ENCODE assay signal across 11 mouse cellular contexts in genomic region chr2:33878437-33878836, GRCm38 (mm10). TPM values are rescaled to one million over a fixed set of nuclear protein-coding genes. Genes with fewer than 3 reads are reported as not detected.
DNase-seq lines count a peak whose midpoint lies in the region; ATAC-seq and TF ChIP-seq lines count a peak whose summit lies in the region.
"Had no signal": no experiment of that assay in that cellular context is flagged by ENCODE, and none has a peak within 500 bp of the region (broad histone marks: within the 10 kb centered on the region; RNA-seq: fewer than 3 reads in every experiment).

No protein-coding gene starts in this region.

- no peak overlapping the region for H3K4me2 ChIP-seq in lung, embryonic 14.5 days
- no peak overlapping the region for H3K4me2 ChIP-seq in lung, postnatal 0 days (replicated peaks; ENCODE audit: low read depth, low read length)
- H3K4me2 ChIP-seq in embryonic facial prominence, embryonic 15.5 days (replicated peaks) = no peak overlapping the region
- H3K4me2 ChIP-seq in limb, embryonic 11.5 days (ENCODE audit: low read depth, severe bottlenecking) = no peak overlapping the region

- peak overlapping the region; percentile 58; the same call in 1 of the 2 replicates for H3K27ac ChIP-seq in lung, embryonic 14.5 days (ENCODE audit: low read depth)
- H3K27ac ChIP-seq in lung, postnatal 0 days (ENCODE audit: low read length) = no peak overlapping the region
- 0 out of 2 replicates have a peak overlapping the region, but pooled peaks have one; percentile 34 for H3K27ac ChIP-seq in embryonic facial prominence, embryonic 15.5 days (replicated peaks)
- no peak overlapping the region for H3K27ac ChIP-seq in limb, embryonic 11.5 days (replicated peaks; ENCODE audit: low read depth, low read length)
- H3K27ac ChIP-seq: heart, adult 2 months had no signal

- H3K36me3 ChIP-seq in lung, embryonic 14.5 days (ENCODE audit: insufficient read depth) = peaks cover 8% of the 10 kb centered on the region; the same call in 1 of the 2 replicates
- H3K36me3 ChIP-seq in lung, postnatal 0 days (ENCODE audit: insufficient read depth, low read length) = no peaks in the 10 kb centered on the region
- peaks cover 11% of the 10 kb centered on the region for H3K36me3 ChIP-seq in embryonic facial prominence, embryonic 15.5 days
- no peaks in the 10 kb centered on the region; the same call in none of the 2 replicates for H3K36me3 ChIP-seq in limb, embryonic 11.5 days (ENCODE audit: control insufficient read depth, insufficient read depth, low read length)

- no peaks in the 10 kb centered on the region for H3K27me3 ChIP-seq in lung, embryonic 14.5 days (ENCODE audit: insufficient read depth, low read length)
- H3K27me3 ChIP-seq in lung, postnatal 0 days (replicated peaks; ENCODE audit: insufficient read depth, low read length) = no peaks in the 10 kb centered on the region
- no peaks in the 10 kb centered on the region for H3K27me3 ChIP-seq in embryonic facial prominence, embryonic 15.5 days
- no peaks in the 10 kb centered on the region for H3K27me3 ChIP-seq in limb, embryonic 11.5 days (ENCODE audit: control insufficient read depth, insufficient read depth, low read length)
- H3K27me3 ChIP-seq: Patski had no signal

- H3K9me3 ChIP-seq in lung, embryonic 14.5 days (ENCODE audit: low read depth, low read length) = no peaks in the 10 kb centered on the region
- H3K9me3 ChIP-seq in lung, postnatal 0 days (ENCODE audit: low read length) = no peaks in the 10 kb centered on the region
- no peaks in the 10 kb centered on the region for H3K9me3 ChIP-seq in embryonic facial prominence, embryonic 15.5 days (replicated peaks)
- H3K9me3 ChIP-seq in limb, embryonic 11.5 days (ENCODE audit: control insufficient read depth, low read length) = no peaks in the 10 kb centered on the region

- 30% methylated on average over 11 of the region's 11 CpGs for WGBS in lung, embryonic 14.5 days
- WGBS in lung, postnatal 0 days = 46% methylated on average over 11 of the region's 11 CpGs
- 20% methylated on average over 11 of the region's 11 CpGs for WGBS in embryonic facial prominence, embryonic 15.5 days
- WGBS in limb, embryonic 11.5 days = 37% methylated on average over 11 of the region's 11 CpGs

- H3K4me3 ChIP-seq in lung, embryonic 14.5 days (ENCODE audit: low read depth, low read length) = no peak overlapping the region
- no peak overlapping the region for H3K4me3 ChIP-seq in lung, postnatal 0 days (ENCODE audit: low read depth, low read length)
- no peak overlapping the region for H3K4me3 ChIP-seq in embryonic facial prominence, embryonic 15.5 days (replicated peaks)
- no peak overlapping the region for H3K4me3 ChIP-seq in limb, embryonic 11.5 days (ENCODE audit: low read depth, low read length)
- H3K4me3 ChIP-seq: heart, adult 2 months had no signal

- no peak overlapping the region for H3K9ac ChIP-seq in lung, embryonic 14.5 days
- no peak overlapping the region for H3K9ac ChIP-seq in lung, postnatal 0 days (replicated peaks; ENCODE audit: low read depth)
- H3K9ac ChIP-seq in embryonic facial prominence, embryonic 15.5 days = no peak overlapping the region
- H3K9ac ChIP-seq in limb, embryonic 11.5 days (ENCODE audit: low read length) = 0 out of 2 replicates have a peak overlapping the region, but pooled peaks have one; percentile 7

- TF ChIP-seq CTCF in lung, embryonic 14.5 days (IDR thresholded peaks at IDR 0.05; ENCODE audit: low read depth) = no peak
- no peak for TF ChIP-seq CTCF in lung, postnatal 0 days (IDR thresholded peaks at IDR 0.05)

- DNase-seq in lung, embryonic 14.5 days = peak; percentile 33
- DNase-seq in lung, postnatal 0 days (ENCODE audit: low spot score) = no peak
- DNase-seq in limb, embryonic 11.5 days (ENCODE audit: low spot score) = no peak
- peak; percentile 77 to 79 for DNase-seq in thymus, postnatal 10 days (ENCODE audit: low spot score in 2 of 2)
- DNase-seq in cerebellum, adult 11-12 months = no peak
- DNase-seq in urinary bladder, adult 18-20 months (ENCODE audit: low spot score in 2 of 2) = no peak
- DNase-seq in cerebellum, adult 18-20 months = no peak
- DNase-seq: cerebellum, adult 11 months had no signal

- TF ChIP-seq EP300 in lung, postnatal 0 days (IDR thresholded peaks at IDR 0.05) = no peak

- no peak for ATAC-seq in lung, embryonic 14.5 days (ENCODE audit: insufficient read depth)
- ATAC-seq in lung, postnatal 0 days = no peak
- no peak for ATAC-seq in embryonic facial prominence, embryonic 15.5 days (ENCODE audit: insufficient number of reproducible peaks, low FRiP score, low TSS enrichment, low read depth)
- no peak for ATAC-seq in limb, embryonic 11.5 days (ENCODE audit: insufficient number of reproducible peaks, low FRiP score, low TSS enrichment, low read depth)
- ATAC-seq: Patski had no signal

- peaks cover 35% of the 10 kb centered on the region for H3K4me1 ChIP-seq in lung, embryonic 14.5 days (ENCODE audit: insufficient read depth)
- peaks cover 37% of the 10 kb centered on the region for H3K4me1 ChIP-seq in lung, postnatal 0 days (ENCODE audit: insufficient read depth, low read depth, low read length)
- H3K4me1 ChIP-seq in embryonic facial prominence, embryonic 15.5 days = peaks cover 40% of the 10 kb centered on the region
- peaks cover 49% of the 10 kb centered on the region for H3K4me1 ChIP-seq in limb, embryonic 11.5 days (ENCODE audit: control insufficient read depth, insufficient read depth, low read length)

RNA-seq across cellular contexts. Expression of gene Mvb12b, which starts 9.3 kb away (rescaled TPM):
- 20.7 and 24.8 TPM in 2 replicates for polyA plus RNA-seq in lung, embryonic 14.5 days (2014; fragmentation: Nextera tagmentation; extraction: Ambion mirVana)
- 21.3 and 24.5 TPM in 2 replicates for polyA plus RNA-seq in lung, postnatal 0 days (2015; fragmentation: Nextera tagmentation; extraction: Ambion mirVana)
- polyA plus RNA-seq in embryonic facial prominence, embryonic 15.5 days (2015; fragmentation: Nextera tagmentation; extraction: Ambion mirVana) = 21.7 and 22.8 TPM in 2 replicates
- polyA plus RNA-seq in limb, embryonic 11.5 days (2014; fragmentation: Nextera tagmentation; extraction: Ambion mirVana) = 16.9 and 18.5 TPM in 2 replicates

Comparison
In these comparisons a context has a peak if more than half of its experiments do, and no peak if none do; other contexts are left out.
1. DNase-seq: peak in lung, embryonic 14.5 days (single experiment) and thymus, postnatal 10 days (2 of 2); none in lung, postnatal 0 days (single experiment), limb, embryonic 11.5 days (single experiment), cerebellum, adult 11-12 months (single experiment), urinary bladder, adult 18-20 months (0 of 2) and cerebellum, adult 18-20 months (0 of 2).
2. H3K27ac ChIP-seq: peak in lung, embryonic 14.5 days (single experiment) and embryonic facial prominence, embryonic 15.5 days (single experiment); none in lung, postnatal 0 days (single experiment) and limb, embryonic 11.5 days (single experiment).